Mouse (Mus musculus) liver, embryonic 12.5 days (tissue): ENCODE data around the gene Dirc2. TPM values are rescaled to one million over a fixed set of nuclear protein-coding genes. Genes with fewer than 3 reads are reported as not detected.

Experiments used
- ATAC-seq: fragments of 200-750 bp; cut with Nextera tagmentation; 2 replicates; pipeline ENCODE4 v1.8.0; 2017; ENCODE audit warnings: moderate number of reproducible peaks, mild to moderate bottlenecking, moderate library complexity
- H3K27ac ChIP-seq: fragments of 300-500 bp; sonication (generic); 2 replicates; pipeline ENCODE4 v1.5.1; 2016; ENCODE audit warnings: mild to moderate bottlenecking
- H3K27me3 ChIP-seq: fragments of 300-500 bp; sonication (generic); replicated peaks from 2 replicates; pipeline ENCODE4 v1.6.1; 2016; ENCODE audit warnings: mild to moderate bottlenecking, moderate library complexity
- H3K36me3 ChIP-seq: fragments of 300-500 bp; sonication (generic); 2 replicates; pipeline ENCODE4 v1.6.1; 2016; ENCODE audit warnings: mild to moderate bottlenecking, moderate library complexity
- H3K4me1 ChIP-seq: fragments of 300-500 bp; sonication (generic); 2 replicates; pipeline ENCODE4 v1.6.1; 2016
- H3K4me2 ChIP-seq: fragments of 300-500 bp; sonication (generic); 2 replicates; pipeline ENCODE4 v1.6.1; 2016; ENCODE audit warnings: mild to moderate bottlenecking, moderate library complexity
- H3K4me3 ChIP-seq: fragments of 300-500 bp; sonication (generic); 2 replicates; pipeline ENCODE4 v1.5.1; 2016; ENCODE audit warnings: mild to moderate bottlenecking, moderate library complexity
- H3K9ac ChIP-seq: fragments of 300-500 bp; sonication (generic); 2 replicates; pipeline ENCODE4 v1.6.1; 2016; ENCODE audit warnings: mild to moderate bottlenecking, moderate library complexity
- H3K9me3 ChIP-seq: fragments of 300-500 bp; sonication (generic); replicated peaks from 2 replicates; pipeline ENCODE4 v1.6.1; 2016; ENCODE audit warnings: mild to moderate bottlenecking, moderate library complexity
- WGBS: fragments of 180-500 bp; shearing (Covaris S2); methylation state at CpG from one replicate; pipeline ENCODE4 v1.1.7; 2016; ENCODE audit not compliant: insufficient replicate concordance; 5-methylcytosine and 5-hydroxymethylcytosine counted together
- polyA plus RNA-seq: library from polyadenylated mRNA; unstranded; fragments of >200 nt; fragmentation: Nextera tagmentation; extraction: Ambion mirVana; gene quantifications from 2 replicates; pipeline ENCODE4 v1.2.1, GENCODE M21; 2016

The Dirc2 gene
- polyA plus RNA-seq, 1 experiment from 2014 or later: 7.1 TPM

DNA sequence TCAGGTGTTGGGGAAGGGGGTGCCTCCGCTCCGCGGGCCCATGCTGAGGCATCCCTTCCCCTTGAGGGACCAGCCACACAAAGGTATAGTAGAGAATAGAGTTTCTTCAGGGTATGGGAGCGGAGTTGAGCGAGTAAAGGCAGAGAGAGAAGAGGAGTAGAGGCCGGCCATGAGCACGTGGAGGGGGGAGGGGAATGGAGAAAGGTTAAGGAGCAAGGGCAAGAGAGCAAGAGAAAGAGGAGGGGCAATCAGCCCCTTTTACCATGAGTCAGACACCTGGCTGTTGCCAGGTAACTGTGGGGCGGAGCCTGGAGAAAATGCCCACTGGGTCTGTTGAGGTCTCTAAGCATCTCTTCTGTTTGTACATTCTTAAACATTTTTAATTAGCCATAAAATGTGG lies 2.0 kb upstream of the Dirc2 start:
- no peak for ATAC-seq
- Histone ChIP-seq H3K4me3 (peak overlapping the region; percentile 92), H3K9ac (peak overlapping the region; percentile 97), H3K4me1 (peaks cover 58% of the 10 kb centered on the region), H3K27ac (peak overlapping the region; percentile 93), H3K36me3 (peaks cover 9% of the 10 kb centered on the region; the same call in 1 of the 2 replicates), H3K4me2 (peak overlapping the region; percentile 85), H3K27me3 (no peaks in the 10 kb centered on the region), H3K9me3 (no peaks in the 10 kb centered on the region)
- WGBS: 31% methylated on average over 8 of the region's 8 CpGs

DNA sequence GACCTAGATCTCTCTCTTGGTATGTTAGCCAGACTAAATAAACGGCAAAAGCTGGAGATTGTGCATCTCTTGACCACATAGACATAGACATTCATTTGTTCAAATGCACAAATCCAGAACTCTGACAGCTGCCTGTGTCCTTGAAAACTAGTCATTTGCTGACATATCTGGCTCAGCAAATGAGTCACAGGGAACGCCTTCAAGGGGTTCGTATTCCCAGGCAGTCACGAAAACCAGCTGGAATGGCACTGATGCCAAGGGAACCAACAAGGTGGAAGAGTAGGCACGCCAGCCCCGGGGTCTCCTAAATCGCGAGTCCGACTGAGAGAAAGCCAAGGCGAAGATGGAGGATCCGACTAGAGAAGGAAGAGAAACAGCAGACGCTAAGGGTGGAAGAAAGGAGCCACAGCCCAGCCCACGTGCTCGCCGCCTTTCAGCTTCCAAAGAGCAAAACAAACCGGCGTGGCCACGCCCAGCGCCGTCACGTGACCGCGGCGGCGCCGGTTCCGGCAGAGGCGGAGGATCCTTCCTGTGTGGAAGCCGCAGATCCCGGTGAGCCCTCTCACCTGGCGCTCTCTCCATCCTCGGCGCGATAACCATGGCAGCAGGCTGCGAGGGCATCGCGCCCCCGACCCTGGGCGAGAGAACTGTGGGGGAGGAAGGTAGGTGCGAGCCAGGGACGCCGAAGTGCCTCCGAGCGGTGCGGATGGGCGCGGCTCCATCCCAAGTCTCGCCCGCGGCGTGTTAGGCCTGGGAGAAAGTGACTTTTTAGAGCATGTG lies 912 bp upstream of the Dirc2 start, which contains the start of gene Hspbap1:
Gene Hspbap1, plus strand, starts transcription at position 498 of the 780 bp plus-strand sequence.
- H3K9ac ChIP-seq: peak within 1 kb of the TSS; percentile 97
- H3K4me1 ChIP-seq: peaks cover 67% of the 10 kb centered on the region
- H3K9me3 ChIP-seq: no peaks in the 10 kb centered on the region
- WGBS: under 1% methylated on average over 51 of the region's 51 CpGs
- peak within 1 kb of the TSS; percentile 92 for H3K4me3 ChIP-seq
- H3K36me3 ChIP-seq: peaks cover 9% of the 10 kb centered on the region; the same call in 1 of the 2 replicates
- peak within 1 kb of the TSS; percentile 85 for H3K4me2 ChIP-seq
- H3K27ac ChIP-seq: peak within 1 kb of the TSS; percentile 93
- H3K27me3 ChIP-seq: no peaks in the 10 kb centered on the region
- peak; percentile 76 for ATAC-seq

DNA sequence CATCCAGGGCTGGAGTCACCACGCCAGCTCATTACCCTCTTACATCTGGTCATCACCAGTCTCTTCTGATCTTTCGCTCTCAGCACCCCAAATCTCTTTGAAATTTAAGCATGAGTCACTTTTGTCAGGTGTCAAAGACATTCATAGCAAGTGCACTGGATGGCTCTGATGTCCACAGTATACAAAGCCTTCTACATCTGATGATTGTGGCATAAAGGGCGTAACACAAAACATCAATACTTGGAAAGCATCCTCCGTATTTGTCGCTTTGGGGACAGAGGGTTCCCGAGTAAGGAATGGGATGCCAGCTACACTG lies 729 bp downstream of the Dirc2 start:
- 36% methylated on average over 6 of the region's 6 CpGs for WGBS
- H3K27me3 ChIP-seq: no peaks in the 10 kb centered on the region
- peaks cover 9% of the 10 kb centered on the region; the same call in 1 of the 2 replicates for H3K36me3 ChIP-seq
- peak overlapping the region; percentile 97 for H3K9ac ChIP-seq
- ATAC-seq: no peak
- H3K27ac ChIP-seq: peak overlapping the region; percentile 93
- peak overlapping the region; percentile 92 for H3K4me3 ChIP-seq
- H3K9me3 ChIP-seq: no peaks in the 10 kb centered on the region
- peaks cover 82% of the 10 kb centered on the region for H3K4me1 ChIP-seq
- peak overlapping the region; percentile 85 for H3K4me2 ChIP-seq

DNA sequence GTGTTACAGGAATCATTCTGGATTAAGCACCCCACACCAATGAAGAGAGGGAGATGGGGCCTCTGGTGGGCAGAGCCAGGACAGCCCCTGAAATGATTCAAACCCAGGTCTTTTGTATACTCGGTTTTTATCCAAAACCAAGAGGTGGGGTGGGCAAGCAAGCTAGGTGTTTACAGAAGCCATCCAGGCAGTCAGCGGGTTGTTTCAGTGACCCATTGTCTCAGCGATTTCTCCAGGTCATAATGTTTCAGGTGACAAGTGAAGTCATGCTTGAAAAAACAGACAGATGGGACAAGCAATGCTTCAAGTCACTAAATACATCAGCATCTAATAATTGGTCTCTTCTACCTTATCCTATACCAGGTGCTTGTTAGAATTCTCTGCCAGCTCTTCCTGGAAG lies 2.8 kb downstream of the Dirc2 start:
- peak overlapping the region; percentile 54; the same call in 1 of the 2 replicates for H3K27ac ChIP-seq
- no peak overlapping the region for H3K4me3 ChIP-seq
- H3K9me3 ChIP-seq: no peaks in the 10 kb centered on the region
- H3K27me3 ChIP-seq: no peaks in the 10 kb centered on the region
- no peak overlapping the region for H3K9ac ChIP-seq
- H3K36me3 ChIP-seq: no peaks in the 10 kb centered on the region
- ATAC-seq: no peak
- 74% methylated on average over 3 of the region's 3 CpGs for WGBS
- no peak overlapping the region for H3K4me2 ChIP-seq
- peaks cover 81% of the 10 kb centered on the region for H3K4me1 ChIP-seq

DNA sequence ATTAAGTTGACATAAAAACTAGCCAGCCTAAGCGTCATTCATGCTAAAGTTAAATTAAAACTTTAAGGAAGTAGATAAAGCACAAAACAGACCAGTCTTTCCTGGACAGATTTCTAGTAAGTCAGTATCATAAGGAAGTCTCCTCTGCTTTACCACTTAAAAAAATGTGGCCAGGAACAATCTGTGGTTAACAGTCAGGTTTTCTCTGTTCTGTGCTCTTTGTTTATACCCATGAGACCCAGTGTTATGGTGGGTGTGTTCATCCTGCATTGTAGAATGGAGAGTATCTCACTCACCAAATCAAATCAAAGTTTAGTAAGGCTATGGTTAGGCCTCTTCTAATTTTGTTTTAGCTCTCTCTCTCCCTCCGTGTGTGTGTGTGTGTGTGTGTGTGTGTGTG lies 3.7 kb downstream of the Dirc2 start:
- H3K9me3 ChIP-seq: no peaks in the 10 kb centered on the region
- H3K36me3 ChIP-seq: no peaks in the 10 kb centered on the region
- ATAC-seq: no peak
- H3K9ac ChIP-seq: 0 out of 2 replicates have a peak overlapping the region, but pooled peaks have one; percentile 8
- 24% methylated on average over 2 of the region's 2 CpGs for WGBS
- H3K4me2 ChIP-seq: peak overlapping the region; percentile 54; the same call in 1 of the 2 replicates
- no peak overlapping the region for H3K4me3 ChIP-seq
- H3K27ac ChIP-seq: peak overlapping the region; percentile 87
- no peaks in the 10 kb centered on the region for H3K27me3 ChIP-seq
- peaks cover 78% of the 10 kb centered on the region for H3K4me1 ChIP-seq

DNA sequence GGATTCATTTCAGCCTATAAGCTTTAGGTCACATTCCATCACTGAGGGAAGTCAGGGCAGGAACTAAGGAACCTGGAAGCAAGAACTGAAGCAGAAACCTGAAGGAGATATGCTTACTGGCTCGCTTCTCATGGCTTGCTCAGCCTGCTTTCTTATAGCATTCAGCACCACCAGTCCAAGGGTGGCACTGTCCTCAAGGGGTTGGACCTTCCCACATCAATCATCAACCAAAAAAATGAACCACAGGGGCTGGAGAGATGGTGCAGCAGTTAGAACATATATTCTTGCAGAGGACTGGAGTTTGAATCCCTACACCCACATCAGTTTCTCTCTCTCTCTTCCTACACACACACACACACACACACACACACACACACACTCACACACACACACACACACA lies 4.2 kb downstream of the Dirc2 start:
- 0 out of 2 replicates have a peak overlapping the region, but pooled peaks have one; percentile 8 for H3K9ac ChIP-seq
- ATAC-seq: no peak

DNA sequence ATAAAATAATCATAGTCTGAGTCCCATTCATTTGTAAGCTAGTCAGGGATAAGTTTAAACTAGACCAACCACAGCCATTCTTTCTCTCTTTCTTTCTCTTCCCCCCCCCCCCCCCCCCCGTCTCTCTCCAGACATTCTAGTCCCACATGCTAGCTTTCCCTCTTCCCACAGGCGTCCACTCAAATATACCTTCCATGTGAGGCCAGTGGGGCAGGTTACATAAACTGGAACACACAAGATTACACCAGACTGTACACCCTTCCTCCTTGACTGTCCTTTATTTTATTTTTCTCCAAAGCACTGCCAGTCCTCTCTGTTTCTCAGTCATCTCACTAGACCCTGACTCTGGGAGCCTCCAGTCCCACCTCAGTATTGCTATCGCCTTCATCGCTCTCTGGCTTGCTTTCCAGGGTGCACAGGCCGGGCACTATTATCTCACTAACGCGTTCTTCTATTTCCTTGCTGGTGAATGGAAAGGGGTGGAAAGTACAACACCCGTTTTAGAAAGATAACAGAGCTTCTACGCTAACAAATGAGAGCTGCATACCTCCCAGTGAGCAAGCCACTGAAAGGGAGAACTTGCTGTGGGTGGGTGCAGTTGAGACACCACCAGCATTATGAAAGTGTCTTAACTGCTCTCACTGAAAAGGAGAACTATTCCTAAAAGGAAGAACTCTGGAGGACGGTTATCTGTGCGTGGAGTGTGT lies 5.4 kb downstream of the Dirc2 start:
- peak overlapping the region; percentile 25 for H3K4me3 ChIP-seq
- ATAC-seq: peak; percentile 93
- H3K27ac ChIP-seq: peak overlapping the region; percentile 87
- WGBS: 19% methylated on average over 10 of the region's 11 CpGs
- H3K4me2 ChIP-seq: peak overlapping the region; percentile 54
- H3K27me3 ChIP-seq: no peaks in the 10 kb centered on the region
- H3K9me3 ChIP-seq: no peaks in the 10 kb centered on the region
- peak overlapping the region; percentile 69 for H3K9ac ChIP-seq
- H3K4me1 ChIP-seq: peaks cover 77% of the 10 kb centered on the region
- H3K36me3 ChIP-seq: no peaks in the 10 kb centered on the region

More for the DNA sequence above, 4.2 kb downstream of the Dirc2 start:
- 38% methylated on average over 1 of the region's 1 CpGs for WGBS
- H3K9me3 ChIP-seq: no peaks in the 10 kb centered on the region
- H3K4me2 ChIP-seq: peak overlapping the region; percentile 54
- H3K27ac ChIP-seq: peak overlapping the region; percentile 87
- H3K4me1 ChIP-seq: peaks cover 77% of the 10 kb centered on the region
- H3K4me3 ChIP-seq: no peak overlapping the region
- no peaks in the 10 kb centered on the region for H3K27me3 ChIP-seq
- H3K36me3 ChIP-seq: no peaks in the 10 kb centered on the region

DNA sequence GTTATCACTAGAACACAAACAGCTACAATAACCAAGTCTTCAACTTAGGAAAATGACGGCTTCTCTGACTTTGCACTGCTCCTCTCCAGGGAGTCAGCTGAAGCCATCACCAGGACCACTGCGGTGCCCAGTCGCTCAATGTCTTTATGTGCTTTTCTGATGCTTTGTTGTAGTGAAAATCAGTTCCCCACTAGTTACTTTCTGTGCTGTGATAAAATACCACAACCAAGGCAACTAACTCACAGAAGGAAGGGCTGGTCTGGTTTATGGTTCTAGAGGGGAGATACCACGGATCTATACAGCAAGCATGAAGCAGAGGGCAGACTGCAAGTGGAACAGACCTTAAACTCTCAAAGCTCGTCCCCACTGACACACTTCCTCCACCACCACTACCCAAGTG lies 9.8 kb downstream of the Dirc2 start:
- H3K4me3 ChIP-seq: no peak overlapping the region
- no peaks in the 10 kb centered on the region for H3K9me3 ChIP-seq
- no peaks in the 10 kb centered on the region for H3K27me3 ChIP-seq
- H3K27ac ChIP-seq: no peak overlapping the region
- ATAC-seq: no peak
- H3K36me3 ChIP-seq: no peaks in the 10 kb centered on the region
- H3K4me1 ChIP-seq: peaks cover 64% of the 10 kb centered on the region
- H3K9ac ChIP-seq: no peak overlapping the region
- no peak overlapping the region for H3K4me2 ChIP-seq
- WGBS: 67% methylated on average over 5 of the region's 5 CpGs

DNA sequence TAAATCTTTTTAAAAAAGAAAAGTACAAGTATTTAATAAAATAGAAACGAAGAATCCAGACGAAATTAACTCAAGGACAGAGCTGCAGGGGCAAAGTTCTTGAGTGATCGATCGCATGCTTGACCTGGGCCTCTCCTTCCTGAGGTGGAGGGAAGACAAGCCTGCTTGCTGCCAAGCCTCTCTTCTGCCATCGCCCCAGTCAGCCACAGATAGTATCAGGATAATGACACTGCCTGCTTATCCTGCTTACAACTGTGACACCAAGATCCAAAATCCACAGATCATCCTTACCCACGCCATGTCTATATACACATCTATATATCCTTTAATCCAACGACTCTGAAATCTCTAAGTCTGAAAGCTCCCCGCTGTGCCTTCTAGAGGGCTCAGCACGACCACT lies 12.5 kb downstream of the Dirc2 start:
- Histone ChIP-seq H3K36me3 (no peaks in the 10 kb centered on the region), H3K4me1 (peaks cover 44% of the 10 kb centered on the region), H3K27ac (no peak overlapping the region), H3K4me3 (no peak overlapping the region), H3K9me3 (no peaks in the 10 kb centered on the region), H3K9ac (no peak overlapping the region), H3K4me2 (no peak overlapping the region), H3K27me3 (no peaks in the 10 kb centered on the region)
- ATAC-seq: 0 out of 2 replicates have a peak, but pooled peaks have one; percentile 34
- WGBS: 61% methylated on average over 9 of the region's 9 CpGs

DNA sequence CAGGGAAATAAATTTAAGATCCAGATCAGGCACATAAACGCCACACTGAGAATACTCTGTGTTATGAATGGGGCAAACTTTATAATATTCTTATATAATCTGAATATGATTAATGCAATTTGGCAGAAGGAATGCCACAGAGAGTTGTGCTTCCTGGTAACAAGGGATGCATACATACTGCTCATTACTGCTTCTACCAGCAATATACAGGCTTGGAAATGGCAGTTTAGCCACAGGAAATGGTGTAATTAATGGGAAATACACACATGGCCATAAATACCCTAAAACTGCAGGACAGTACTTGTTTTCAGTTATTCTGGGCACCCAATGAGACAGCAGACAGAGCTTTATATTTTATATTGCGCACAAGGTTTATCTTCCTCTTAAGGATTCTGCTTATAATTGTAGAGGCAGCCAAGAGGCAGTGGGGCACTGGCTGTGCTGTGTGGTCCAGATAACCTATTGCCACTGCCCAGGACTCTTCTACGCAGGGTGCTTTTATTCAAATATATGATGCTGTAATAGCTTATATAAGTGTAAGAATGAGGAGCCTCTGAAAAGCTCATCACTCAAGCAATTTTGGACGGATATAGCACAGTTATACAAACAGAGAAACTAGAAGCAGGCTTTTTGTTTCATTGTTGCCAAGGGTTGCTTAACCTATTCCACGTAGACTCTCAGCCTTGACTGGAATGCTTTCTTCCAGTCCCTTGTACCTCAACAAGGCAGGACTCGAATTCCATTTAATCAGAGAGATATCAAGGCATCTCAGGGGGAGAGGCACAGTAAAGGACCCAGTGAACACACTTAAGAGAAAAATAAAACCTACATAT lies 13.4 kb downstream of the Dirc2 start:
- no peaks in the 10 kb centered on the region for H3K9me3 ChIP-seq
- WGBS: 65% methylated on average over 6 of the region's 6 CpGs
- peak overlapping the region; percentile 36 for H3K4me2 ChIP-seq
- peak overlapping the region; percentile 62 for H3K27ac ChIP-seq
- H3K36me3 ChIP-seq: no peaks in the 10 kb centered on the region
- H3K27me3 ChIP-seq: no peaks in the 10 kb centered on the region
- peaks cover 37% of the 10 kb centered on the region for H3K4me1 ChIP-seq
- H3K4me3 ChIP-seq: no peak overlapping the region
- H3K9ac ChIP-seq: no peak overlapping the region; the same call in 1 of the 2 replicates
- ATAC-seq: peak; percentile 81

DNA sequence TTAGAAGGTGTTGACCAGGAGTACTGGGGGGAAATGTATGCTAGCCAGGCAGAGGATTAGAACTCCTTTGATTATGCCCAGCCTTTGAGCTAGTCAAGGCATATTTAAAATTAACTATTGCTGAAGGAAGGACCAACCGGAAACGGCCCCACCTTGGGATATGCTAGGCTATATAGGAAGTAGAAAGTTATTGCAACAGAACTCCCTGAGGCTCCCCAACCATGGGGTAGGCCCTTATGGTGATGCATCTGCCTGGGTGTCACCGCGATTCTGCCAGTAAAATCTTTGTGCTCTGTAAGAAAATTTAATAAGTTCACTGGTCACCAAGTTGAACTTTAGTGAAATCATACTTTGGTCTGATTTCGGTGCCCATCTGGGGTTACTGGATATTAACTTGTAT lies 15.2 kb downstream of the Dirc2 start:
- Histone ChIP-seq H3K36me3 (no peaks in the 10 kb centered on the region), H3K4me1 (peaks cover 32% of the 10 kb centered on the region), H3K4me3 (no peak overlapping the region), H3K27ac (no peak overlapping the region), H3K9me3 (no peaks in the 10 kb centered on the region), H3K27me3 (no peaks in the 10 kb centered on the region), H3K4me2 (no peak overlapping the region), H3K9ac (no peak overlapping the region)
- WGBS: 80% methylated on average over 5 of the region's 5 CpGs
- ATAC-seq: no peak
